Mouse (Mus musculus) testis, adult 2 months (tissue): ENCODE results near the gene Lingo3. TPM values are rescaled to one million over a fixed set of nuclear protein-coding genes. Genes with fewer than 3 reads are reported as not detected.

ENCODE experiments used
- H3K27ac ChIP-seq: fragments of 200-500 bp; 2 replicates; pipeline ENCODE4 v1.5.1; 2012; ENCODE audit warnings: low read depth, low read length; ENCODE audit not compliant: control insufficient read depth, insufficient read depth
- H3K27me3 ChIP-seq: fragments of 200-500 bp; 2 replicates; pipeline ENCODE4 v1.6.1; 2012; ENCODE audit warnings: mild to moderate bottlenecking, low read length, moderate library complexity; ENCODE audit not compliant: control insufficient read depth, insufficient read depth
- H3K36me3 ChIP-seq: fragments of 200-500 bp; 2 replicates; pipeline ENCODE4 v1.6.1; 2012; ENCODE audit warnings: mild to moderate bottlenecking, low read length; ENCODE audit not compliant: control insufficient read depth, insufficient read depth
- H3K4me1 ChIP-seq: fragments of 200-500 bp; 2 replicates; pipeline ENCODE4 v1.6.1; 2012; ENCODE audit warnings: low read length; ENCODE audit not compliant: control insufficient read depth, insufficient read depth
- H3K4me3 ChIP-seq: fragments of 200-500 bp; 2 replicates; pipeline ENCODE4 v1.5.1; 2012; ENCODE audit warnings: low read depth, mild to moderate bottlenecking, low read length, moderate library complexity, mixed read lengths; ENCODE audit not compliant: control insufficient read depth
- CTCF ChIP-seq: fragments of 200-500 bp; IDR thresholded peaks from 2 replicates; pipeline ENCODE4 v1.5.1; 2012; ENCODE audit warnings: low read depth, mild to moderate bottlenecking, inconsistent platforms, low read length, moderate library complexity; ENCODE audit not compliant: control insufficient read depth, insufficient read depth, insufficient replicate concordance
- POLR2A ChIP-seq: fragments of 200-500 bp; IDR thresholded peaks from 2 replicates; pipeline ENCODE4 v1.6.1; 2012; ENCODE audit warnings: low read depth, mild to moderate bottlenecking, inconsistent platforms, low read length, moderate library complexity; ENCODE audit not compliant: control insufficient read depth
- polyA plus RNA-seq: library from polyadenylated mRNA; depleted of rRNA; stranded (reverse); fragments of >200 nt; gene quantifications from 2 replicates; pipeline ENCODE4 v1.2.3, GENCODE M21; 2012

Lingo3 gene
- polyA plus RNA-seq, 1 experiment, result 0.16 TPM

DNA sequence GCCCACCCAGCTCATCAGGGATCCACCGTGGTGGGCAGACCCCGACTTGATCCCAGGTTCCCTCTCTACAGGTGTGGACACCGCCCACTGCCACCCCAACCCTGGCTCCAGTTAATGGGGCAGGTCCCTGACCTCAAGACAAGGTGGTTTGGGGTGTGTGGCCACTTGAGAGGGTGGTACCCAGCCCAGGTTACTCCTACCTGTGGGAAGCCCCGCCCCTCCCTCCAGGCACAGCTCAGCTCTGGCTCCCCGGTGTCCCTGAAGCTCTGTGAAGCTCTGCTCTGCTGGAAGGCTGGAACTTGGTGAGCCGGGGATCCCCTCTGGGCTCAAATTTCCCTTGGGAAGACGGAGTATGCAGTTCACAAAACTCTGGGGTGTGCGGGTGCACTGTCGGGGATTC lies 27.7 kb upstream of the Lingo3 start, which contains the start of gene Tmprss9:
Tmprss9 (plus strand) TSS at position 268 of the 400 bp plus-strand sequence.
- H3K4me1 ChIP-seq, result no peaks in the 10 kb centered on the region
- no peak within 1 kb of the TSS for H3K4me3 ChIP-seq
- no peak within 1 kb of the TSS for H3K27ac ChIP-seq
- no peak for TF ChIP-seq CTCF
- no peak for TF ChIP-seq POLR2A
- no peaks in the 10 kb centered on the region for H3K27me3 ChIP-seq
- H3K36me3 ChIP-seq, result no peaks in the 10 kb centered on the region

DNA sequence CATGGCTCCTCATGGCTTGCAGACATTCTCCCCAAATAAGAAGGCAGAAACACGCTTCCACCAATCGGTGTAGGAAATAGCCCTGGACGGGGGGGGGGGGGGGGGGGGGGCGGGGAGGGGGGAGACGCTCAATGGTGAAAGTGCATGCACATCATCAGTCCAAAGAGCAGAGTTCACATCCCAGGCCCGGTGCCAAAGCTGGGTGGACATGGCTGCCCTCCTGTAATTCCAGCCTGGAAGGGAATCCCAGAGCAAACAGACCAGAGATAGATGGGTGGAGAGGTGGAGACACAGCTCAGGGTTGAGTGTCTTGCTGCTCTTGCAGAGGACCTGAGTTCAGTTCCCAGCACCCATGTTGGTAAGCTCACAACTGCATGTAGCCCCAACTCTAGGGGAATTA lies 27.2 kb upstream of the Lingo3 start:
- Histone ChIP-seq H3K27me3 (no peaks in the 10 kb centered on the region), H3K4me3 (no peak overlapping the region), H3K4me1 (no peaks in the 10 kb centered on the region), H3K36me3 (no peaks in the 10 kb centered on the region), H3K27ac (no peak overlapping the region)
- no peak for TF ChIP-seq CTCF
- TF ChIP-seq POLR2A, result no peak

DNA sequence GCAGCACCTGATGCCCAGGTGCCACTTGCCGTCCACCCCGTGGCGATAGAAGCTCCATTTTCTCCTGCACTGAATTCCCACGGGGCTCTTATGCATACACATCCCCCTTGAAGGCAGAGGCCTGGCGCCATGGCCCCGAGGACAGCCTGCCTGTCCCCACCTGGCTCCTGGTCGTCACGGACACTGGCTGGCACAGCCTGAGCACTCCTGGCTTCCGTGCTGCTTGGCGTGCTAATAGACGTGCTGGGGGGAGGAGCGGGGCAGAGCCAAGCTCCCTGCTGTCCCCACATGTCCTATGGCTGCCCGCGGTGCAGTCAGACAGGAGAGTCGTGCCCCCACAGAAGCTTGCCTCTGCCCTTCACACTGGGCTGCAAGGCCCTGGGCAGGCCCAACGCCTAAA lies 20.6 kb upstream of the Lingo3 start:
- Histone ChIP-seq H3K4me3 (no peak overlapping the region), H3K27me3 (no peaks in the 10 kb centered on the region), H3K4me1 (no peaks in the 10 kb centered on the region), H3K27ac (no peak overlapping the region), H3K36me3 (no peaks in the 10 kb centered on the region; the same call in 1 of the 2 replicates)
- TF ChIP-seq POLR2A (no peak), CTCF (no peak)

DNA sequence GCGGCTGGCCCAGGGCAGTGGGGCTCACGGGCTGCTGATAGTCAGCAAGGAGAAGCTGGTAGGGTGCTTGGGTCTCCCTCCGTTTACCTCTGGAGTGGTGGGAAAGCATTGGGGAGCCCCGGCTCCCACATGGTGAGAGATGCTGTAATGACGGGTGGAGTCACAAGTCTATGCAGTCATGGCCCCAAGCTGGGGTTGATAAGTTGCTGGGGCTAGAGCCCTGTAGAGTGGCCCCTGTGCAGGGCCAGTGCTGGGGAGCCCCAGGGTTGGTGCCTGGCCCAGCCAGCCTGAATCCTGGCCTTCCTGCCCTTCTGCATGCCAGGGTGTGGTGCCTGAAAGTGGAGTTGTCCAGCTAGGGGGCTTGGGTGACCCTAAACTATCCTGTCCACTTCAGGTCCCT lies 18.5 kb upstream of the Lingo3 start:
- no peaks in the 10 kb centered on the region; the same call in 1 of the 2 replicates for H3K4me1 ChIP-seq
- no peak overlapping the region for H3K4me3 ChIP-seq
- no peaks in the 10 kb centered on the region; the same call in 1 of the 2 replicates for H3K36me3 ChIP-seq

DNA sequence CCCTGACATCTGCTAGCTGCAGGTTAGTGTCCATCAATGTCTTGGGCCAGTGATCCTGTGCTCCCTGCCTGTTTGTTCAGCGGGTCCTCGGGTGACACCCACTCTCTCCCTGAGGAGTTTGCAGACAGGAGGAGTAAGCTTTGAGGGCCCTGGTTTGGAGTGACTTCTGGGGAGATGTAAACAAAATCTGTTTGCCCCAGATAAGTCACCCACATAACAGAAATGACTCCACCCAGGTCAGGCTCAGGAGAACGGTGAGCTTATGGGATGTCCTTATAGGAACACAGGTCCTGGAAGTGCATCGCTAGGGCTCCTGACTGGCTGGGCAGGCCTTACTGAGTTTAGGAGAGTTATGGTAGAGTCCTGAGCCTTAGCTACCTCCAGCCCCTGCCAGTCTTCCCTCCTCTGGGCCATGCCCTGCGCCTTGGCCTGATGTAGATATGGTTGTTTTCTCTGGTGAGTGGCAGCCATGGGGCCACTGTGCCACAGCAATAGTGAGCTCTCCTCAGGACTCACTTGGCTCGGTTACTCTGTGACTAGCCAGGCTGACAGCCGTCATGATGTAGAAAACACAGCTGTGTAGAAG lies 14.6 kb upstream of the Lingo3 start:
- peaks cover 2% of the 10 kb centered on the region for H3K4me1 ChIP-seq
- no peaks in the 10 kb centered on the region; the same call in 1 of the 2 replicates for H3K36me3 ChIP-seq
- H3K4me3 ChIP-seq, result no peak overlapping the region
- no peak for TF ChIP-seq CTCF
- no peak for TF ChIP-seq POLR2A
- no peaks in the 10 kb centered on the region for H3K27me3 ChIP-seq
- H3K27ac ChIP-seq, result no peak overlapping the region

More for the DNA sequence above, 18.5 kb upstream of the Lingo3 start:
- no peak for TF ChIP-seq POLR2A
- no peak for TF ChIP-seq CTCF
- no peak overlapping the region for H3K27ac ChIP-seq
- H3K27me3 ChIP-seq, result no peaks in the 10 kb centered on the region

DNA sequence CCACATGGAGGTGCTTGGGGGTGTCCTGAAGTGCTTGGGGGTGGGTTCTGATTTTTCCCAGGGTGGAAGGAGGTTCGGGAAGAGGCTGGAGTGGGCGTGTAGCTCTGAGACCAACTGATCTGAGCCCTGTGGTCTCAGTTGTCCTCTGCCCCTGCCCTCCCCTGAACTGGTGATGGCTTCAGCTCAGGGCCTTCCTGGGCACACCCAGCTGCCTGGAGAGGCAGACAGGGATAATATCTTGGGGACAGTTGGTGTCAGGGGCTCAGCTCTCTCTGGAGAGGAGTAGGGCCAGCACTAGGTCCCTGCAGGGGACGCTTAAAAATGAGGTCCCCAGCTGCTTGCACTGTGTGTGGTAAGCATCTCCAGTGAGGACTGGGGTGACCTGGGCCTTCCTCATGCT lies 14.0 kb upstream of the Lingo3 start:
- Histone ChIP-seq H3K4me1 (peaks cover 2% of the 10 kb centered on the region), H3K4me3 (no peak overlapping the region), H3K27ac (no peak overlapping the region), H3K36me3 (no peaks in the 10 kb centered on the region; the same call in none of the 2 replicates), H3K27me3 (no peaks in the 10 kb centered on the region)
- TF ChIP-seq CTCF (no peak), POLR2A (no peak)

DNA sequence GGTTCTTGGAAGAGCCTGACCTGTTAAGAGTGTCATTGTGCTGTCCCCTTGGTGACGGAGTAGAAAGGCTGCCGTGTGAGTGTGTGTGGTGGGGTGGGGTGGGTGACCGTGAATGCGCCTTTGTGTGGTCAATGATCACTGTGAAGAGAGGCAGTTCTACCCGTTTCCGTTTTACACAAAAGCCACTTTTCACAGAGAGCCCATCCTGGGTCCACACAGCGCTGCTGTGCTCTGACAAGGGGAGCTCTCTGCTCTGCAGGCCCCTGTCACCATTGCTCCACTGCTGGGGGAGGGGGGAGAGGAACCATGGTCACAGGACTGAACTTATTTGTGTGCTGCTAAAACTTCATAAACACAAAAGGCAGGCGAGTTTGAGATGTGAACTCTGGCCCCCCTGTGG lies 13.5 kb upstream of the Lingo3 start:
- H3K27ac ChIP-seq, result no peak overlapping the region
- no peak overlapping the region for H3K4me3 ChIP-seq
- peaks cover 2% of the 10 kb centered on the region for H3K4me1 ChIP-seq
- no peak for TF ChIP-seq POLR2A
- TF ChIP-seq CTCF, result no peak
- no peaks in the 10 kb centered on the region; the same call in none of the 2 replicates for H3K36me3 ChIP-seq
- H3K27me3 ChIP-seq, result no peaks in the 10 kb centered on the region
